Mouse (Mus musculus) B cell, adult (primary cell): Measurements from ENCODE around the gene Tmem222. TPM values are rescaled to one million over a fixed set of nuclear protein-coding genes. Genes with fewer than 3 reads are reported as not detected.

Source experiments
- total RNA-seq: library from RNA; stranded (reverse); gene quantifications from 4 replicates; pipeline ENCODE4 v1.2.4, GENCODE M21; 2023; ENCODE audit not compliant: inconsistent age

Gene Tmem222
- 45.5 to 59.9 TPM (median 55.0 TPM) in 4 replicates for total RNA-seq

DNA sequence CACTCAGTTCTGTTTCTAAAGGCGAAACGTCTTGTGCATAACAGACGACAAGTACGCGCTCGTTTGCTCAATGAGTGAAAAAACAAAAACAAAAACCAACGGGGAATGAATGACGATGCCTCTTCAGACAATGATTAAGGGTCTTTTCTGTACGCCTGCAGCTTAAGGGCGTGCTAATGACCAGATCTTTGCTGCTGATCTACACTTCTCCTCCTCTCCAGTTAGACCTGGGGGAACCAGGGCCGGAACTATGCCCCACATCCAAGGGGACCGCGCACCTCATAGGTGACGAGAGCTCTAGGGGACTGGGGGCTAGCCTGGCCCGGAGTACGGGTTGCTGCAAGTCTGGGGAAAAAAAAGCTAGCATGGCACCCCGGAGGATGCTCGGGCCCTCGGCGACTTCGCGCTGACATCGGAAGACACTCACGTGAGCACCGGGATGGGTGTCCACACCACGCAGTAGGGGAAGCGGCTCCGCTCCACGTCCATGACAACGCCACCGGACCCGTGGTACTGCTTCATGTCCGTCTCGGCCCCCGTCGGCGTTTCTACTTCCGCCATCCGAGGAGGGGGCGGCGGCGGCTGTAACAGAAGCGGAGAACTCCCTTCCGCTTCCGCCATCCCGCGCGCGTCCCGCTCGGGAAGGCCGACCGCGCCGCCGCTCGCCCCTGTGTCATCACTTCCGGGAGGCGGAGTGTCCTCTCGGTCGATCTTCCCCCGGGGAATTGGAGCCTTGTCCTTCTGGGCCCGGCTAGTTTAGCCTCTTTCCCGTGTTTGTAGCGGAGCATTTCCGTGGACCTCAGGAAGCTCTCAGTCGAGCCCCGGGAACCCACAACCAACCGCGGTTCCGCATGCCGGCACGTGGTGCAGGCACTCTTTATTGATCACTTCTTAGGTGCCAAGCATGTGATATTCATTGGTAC, at the start of gene Tmem222:
Gene Tmem222, minus strand, starts transcription at position 689 of the 923 bp plus-strand sequence.

DNA sequence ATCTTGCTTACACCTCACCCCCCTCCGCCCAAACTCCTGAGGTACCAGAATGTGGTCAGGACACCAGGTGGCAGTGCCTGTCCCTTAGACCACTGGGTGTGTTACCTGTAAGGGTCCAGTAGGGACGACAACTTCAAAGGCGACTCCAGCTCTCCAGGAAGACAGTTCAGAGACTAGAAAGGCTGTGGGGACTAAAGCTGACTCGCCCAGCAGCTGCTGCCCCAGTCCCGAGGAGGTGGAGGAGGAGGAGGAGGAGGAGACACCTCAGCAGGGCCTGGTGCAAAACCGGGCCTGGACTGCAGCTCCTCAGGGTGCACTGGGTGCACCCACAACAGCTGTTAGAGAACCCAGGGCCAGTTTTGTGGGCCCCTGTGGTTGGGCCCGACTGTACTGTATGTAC, 14.7 kb downstream of the Tmem222 start, which contains the start of gene Sytl1:
Gene Sytl1, minus strand, starts transcription at position 232 of the 400 bp plus-strand sequence.

DNA sequence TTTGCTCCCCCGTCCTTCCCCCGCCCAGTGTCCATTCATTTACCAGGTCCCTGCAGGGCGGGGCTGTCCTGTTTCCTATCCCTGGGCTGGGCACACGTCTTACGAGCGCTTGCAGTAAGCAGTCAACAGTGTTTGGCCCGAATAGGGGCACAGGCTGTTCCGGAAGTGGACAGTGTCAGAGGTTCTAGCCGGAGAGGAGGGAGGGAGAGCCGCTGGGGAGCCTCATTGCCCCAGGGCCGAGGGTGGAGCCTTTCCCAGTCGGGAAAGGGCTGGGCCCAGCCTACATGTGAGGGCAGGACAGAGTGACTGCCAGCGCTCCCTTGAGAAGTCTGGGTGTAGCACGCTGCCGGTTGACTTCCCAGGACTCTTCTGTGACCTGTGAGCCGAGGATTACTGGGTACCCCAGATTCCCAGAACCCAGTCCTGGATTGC, 37.1 kb downstream of the Tmem222 start, which contains the start of gene Map3k6:
Gene Map3k6, plus strand, starts transcription at position 329 of the 432 bp plus-strand sequence.

Other genes with a start within 250 kb of the Tmem222 start
- gene Wasf2, start 147.3 kb downstream of the Tmem222 start, total RNA-seq: 280 to 329 TPM (median 305 TPM) in 4 replicates
- 1.8 to 3.3 TPM (median 2.1 TPM) in 4 replicates for gene Cd164l2, start 65.7 kb downstream of the Tmem222 start, total RNA-seq
- 3.3 to 4.3 TPM (median 4.1 TPM) in 4 replicates for gene Gpr3, start 65.3 kb downstream of the Tmem222 start, total RNA-seq
- 0.39 to 0.69 TPM (median 0.45 TPM) in 3 of 4 replicates, not detected in the other for gene Map3k6, start 37.0 kb downstream of the Tmem222 start, total RNA-seq
- gene Sytl1, start 14.7 kb downstream of the Tmem222 start, total RNA-seq: 0.78 to 1.3 TPM (median 0.98 TPM) in 4 replicates
- 39.5 to 56.0 TPM (median 41.1 TPM) in 4 replicates for gene Wdtc1, start 75.7 kb upstream of the Tmem222 start, total RNA-seq
- gene Slc9a1, start 91.9 kb upstream of the Tmem222 start, total RNA-seq: 45.8 to 52.1 TPM (median 48.3 TPM) in 4 replicates
- not detected in 4 replicates for gene Tent5b, start 202.3 kb upstream of the Tmem222 start, total RNA-seq
- gene Trnp1, start 220.8 kb upstream of the Tmem222 start, total RNA-seq: 0.81 TPM in 1 of 4 replicates, not detected in the others
- not detected in 4 replicates for gene Kdf1, start 241.2 kb upstream of the Tmem222 start, total RNA-seq